Mouse (Mus musculus) megakaryocyte, adult 5-6 weeks (primary cell): Measurements from ENCODE around the gene Olfr1325. TPM values are rescaled to one million over a fixed set of nuclear protein-coding genes. Genes with fewer than 3 reads are reported as not detected.
"Not testable (repeated sequence)": the region's sequence is repeated elsewhere in the genome, so short reads cannot be mapped to it uniquely, and the experiment has no call there.

ENCODE experiments used
- ATAC-seq: 2 replicates; pipeline ENCODE4 v1.8.0; 2016; ENCODE audit warnings: mild to moderate bottlenecking, inconsistent platforms; ENCODE audit not compliant: poor library complexity, severe bottlenecking
- total RNA-seq, 2 experiments: library from RNA; stranded (forward) in 1 of 2; stranded (reverse) in 1 of 2; fragments of 153-499, 151-499 nt in 1 of 2; fragments of 221-1000, 200-1000 nt in 1 of 2; gene quantifications; 2 replicates each; pipeline versions ENCODE4 v1.2.3 to v1.2.4; 2015 to 2017

Olfr1325 gene
- total RNA-seq (2015), result not detected in 2 replicates
- not detected in 2 replicates for total RNA-seq (2017)

- no peak for ATAC-seq
Observed at GRCm38 (mm10) chrX:74592379-74592778, at the start of gene Olfr1325. Gene Olfr1325, plus strand, starts transcription at chrX:74592679.

- ATAC-seq, result no peak
Observed at GRCm38 (mm10) chrX:74574788-74575187, 17.7 kb upstream of the Olfr1325 start, which contains the start of gene Olfr1326-ps1. Gene Olfr1326-ps1, minus strand, starts transcription at chrX:74574888.

GRCm38 (mm10) chrX:74645466-74646323, 53.2 kb downstream of the Olfr1325 start, which contains the start of gene Gm5640:
Gene Gm5640, minus strand, starts transcription at chrX:74645635.
- not testable (repeated sequence) for ATAC-seq

GRCm38 (mm10) chrX:74646393-74646792, 53.9 kb downstream of the Olfr1325 start:
- not testable (repeated sequence) for ATAC-seq

Other genes starting within 250 kb of the Olfr1325 start
- gene Lage3, start 239.1 kb upstream of the Olfr1325 start, total RNA-seq (2015), result 53.3 and 55.1 TPM in 2 replicates
- 16.0 and 20.2 TPM in 2 replicates for gene Lage3, start 239.1 kb upstream of the Olfr1325 start, total RNA-seq (2017)
- gene Ubl4a, start 219.5 kb upstream of the Olfr1325 start, total RNA-seq (2015), result 27.0 and 32.0 TPM in 2 replicates
- gene Ubl4a, start 219.5 kb upstream of the Olfr1325 start, total RNA-seq (2017), result 11.5 and 13.1 TPM in 2 replicates
- 18.4 and 24.3 TPM in 2 replicates for gene Slc10a3, start 219.3 kb upstream of the Olfr1325 start, total RNA-seq (2015)
- gene Slc10a3, start 219.3 kb upstream of the Olfr1325 start, total RNA-seq (2017), result 12.3 and 12.9 TPM in 2 replicates
- gene Fam3a, start 199.4 kb upstream of the Olfr1325 start, total RNA-seq (2015), result 13.5 and 14.6 TPM in 2 replicates
- 15.5 and 15.8 TPM in 2 replicates for gene Fam3a, start 199.4 kb upstream of the Olfr1325 start, total RNA-seq (2017)
- gene Ikbkg, start 199.4 kb upstream of the Olfr1325 start, total RNA-seq (2015), result 8.8 and 11.7 TPM in 2 replicates
- 31.9 and 50.0 TPM in 2 replicates for gene Ikbkg, start 199.4 kb upstream of the Olfr1325 start, total RNA-seq (2017)
- gene G6pdx, start 163.5 kb upstream of the Olfr1325 start, total RNA-seq (2015), result 384 and 417 TPM in 2 replicates
- gene G6pdx, start 163.5 kb upstream of the Olfr1325 start, total RNA-seq (2017), result 261 and 303 TPM in 2 replicates
- gene Gm6880, start 111.3 kb upstream of the Olfr1325 start, total RNA-seq (2015), result not detected in 2 replicates
- gene Gm6880, start 111.3 kb upstream of the Olfr1325 start, total RNA-seq (2017), result not detected in 2 replicates
- not detected in 2 replicates for gene Olfr1326-ps1, start 17.8 kb upstream of the Olfr1325 start, total RNA-seq (2015)
- gene Olfr1326-ps1, start 17.8 kb upstream of the Olfr1325 start, total RNA-seq (2017), result not detected in 2 replicates
- not detected in 2 replicates for gene Gm5640, start 53.0 kb downstream of the Olfr1325 start, total RNA-seq (2015)
- not detected in 2 replicates for gene Gm5640, start 53.0 kb downstream of the Olfr1325 start, total RNA-seq (2017)
- gene Gm6890, start 148.2 kb downstream of the Olfr1325 start, total RNA-seq (2015), result not detected in 2 replicates
- gene Gm6890, start 148.2 kb downstream of the Olfr1325 start, total RNA-seq (2017), result not detected in 2 replicates
- not detected in 2 replicates for gene Gm5936, start 244.5 kb downstream of the Olfr1325 start, total RNA-seq (2015)
- not detected in 2 replicates for gene Gm5936, start 244.5 kb downstream of the Olfr1325 start, total RNA-seq (2017)